Comparison of ENCODE assay signal across 13 mouse cellular contexts in genomic region chr7:72474751-72475150, GRCm38 (mm10).
DNase-seq lines count a peak whose midpoint lies in the region; ATAC-seq and TF ChIP-seq lines count a peak whose summit lies in the region.
"Had no signal": no experiment of that assay in that cellular context is flagged by ENCODE, and none has a peak within 500 bp of the region (broad histone marks: within the 10 kb centered on the region; RNA-seq: fewer than 3 reads in every experiment).

No protein-coding gene starts in this region.

- no peak for TF ChIP-seq CTCF in forebrain, postnatal 0 days (IDR thresholded peaks at IDR 0.05; ENCODE audit: low read depth)

- H3K4me1 ChIP-seq in forebrain, postnatal 0 days (ENCODE audit: insufficient read depth): no peaks in the 10 kb centered on the region
- peaks cover 7% of the 10 kb centered on the region; the same call in 1 of the 2 replicates for H3K4me1 ChIP-seq in forebrain, embryonic 13.5 days
- H3K4me1 ChIP-seq in kidney, embryonic 16.5 days (ENCODE audit: insufficient read depth, low read length): no peaks in the 10 kb centered on the region
- H3K4me1 ChIP-seq: megakaryocyte, embryonic 14.5 days had no signal

- H3K4me2 ChIP-seq in forebrain, postnatal 0 days (ENCODE audit: low read depth): no peak overlapping the region
- no peak overlapping the region for H3K4me2 ChIP-seq in forebrain, embryonic 13.5 days
- H3K4me2 ChIP-seq in kidney, embryonic 16.5 days (replicated peaks; ENCODE audit: low read depth, low read length): no peak overlapping the region

- DNase-seq in forebrain, postnatal 0 days: peak; percentile 69
- DNase-seq in kidney, postnatal 10 days: peak; percentile 60
- DNase-seq in ovary, postnatal 14 days (ENCODE audit: low spot score): peak; percentile 4
- DNase-seq in ovary, postnatal 10 days (ENCODE audit: low spot score): no peak
- peak; percentile 9 for DNase-seq in lung, postnatal 14 days
- no peak for DNase-seq in urinary bladder, postnatal 25 days (ENCODE audit: low spot score)
- DNase-seq: adrenal gland, adult 2 months; kidney, adult 11 months; liver; thymus, postnatal 25 days had no signal

- H3K27ac ChIP-seq in forebrain, postnatal 0 days (ENCODE audit: low read depth, low read length): no peak overlapping the region
- H3K27ac ChIP-seq in forebrain, embryonic 13.5 days: no peak overlapping the region
- H3K27ac ChIP-seq in kidney, embryonic 16.5 days (ENCODE audit: low read length): no peak overlapping the region

- H3K9ac ChIP-seq in forebrain, postnatal 0 days: no peak overlapping the region
- no peak overlapping the region for H3K9ac ChIP-seq in forebrain, embryonic 13.5 days
- H3K9ac ChIP-seq in kidney, embryonic 16.5 days (replicated peaks; ENCODE audit: low read length): no peak overlapping the region

- H3K9me3 ChIP-seq in forebrain, postnatal 0 days (ENCODE audit: low read length): no peaks in the 10 kb centered on the region
- no peaks in the 10 kb centered on the region for H3K9me3 ChIP-seq in forebrain, embryonic 13.5 days (replicated peaks)
- peaks cover 3% of the 10 kb centered on the region; the same call in 1 of the 2 replicates for H3K9me3 ChIP-seq in kidney, embryonic 16.5 days (ENCODE audit: low read length)

- ATAC-seq in forebrain, postnatal 0 days: no peak
- ATAC-seq in forebrain, embryonic 13.5 days: no peak
- no peak for ATAC-seq in kidney, embryonic 16.5 days (ENCODE audit: low FRiP score, low TSS enrichment)

- no peak overlapping the region for H3K4me3 ChIP-seq in forebrain, postnatal 0 days (ENCODE audit: low read depth, low read length)
- H3K4me3 ChIP-seq in forebrain, embryonic 13.5 days: no peak overlapping the region
- no peak overlapping the region for H3K4me3 ChIP-seq in kidney, embryonic 16.5 days (ENCODE audit: low read length)
- H3K4me3 ChIP-seq: megakaryocyte, embryonic 14.5 days had no signal

- H3K36me3 ChIP-seq in forebrain, postnatal 0 days (ENCODE audit: insufficient read depth): no peaks in the 10 kb centered on the region
- H3K36me3 ChIP-seq in forebrain, embryonic 13.5 days (ENCODE audit: poor library complexity, severe bottlenecking): no peaks in the 10 kb centered on the region
- no peaks in the 10 kb centered on the region for H3K36me3 ChIP-seq in kidney, embryonic 16.5 days (ENCODE audit: insufficient read depth, low read length)

- 24% methylated on average over 4 of the region's 4 CpGs for WGBS in forebrain, postnatal 0 days
- 42% methylated on average over 4 of the region's 4 CpGs for whole genome bisulfite sequencing in forebrain, embryonic 13.5 days
- WGBS in kidney, embryonic 16.5 days: 38% methylated on average over 4 of the region's 4 CpGs

- H3K27me3 ChIP-seq in forebrain, postnatal 0 days (ENCODE audit: insufficient read depth, low read length): no peaks in the 10 kb centered on the region
- no peaks in the 10 kb centered on the region for H3K27me3 ChIP-seq in forebrain, embryonic 13.5 days
- H3K27me3 ChIP-seq in kidney, embryonic 16.5 days (ENCODE audit: insufficient read depth, low read length): no peaks in the 10 kb centered on the region
- H3K27me3 ChIP-seq: megakaryocyte, embryonic 14.5 days had no signal

Comparison
In these comparisons a context has a peak if more than half of its experiments do, and no peak if none do; other contexts are left out.
1. DNase-seq: peak in forebrain, postnatal 0 days (single experiment), kidney, postnatal 10 days (single experiment), ovary, postnatal 14 days (single experiment) and lung, postnatal 14 days (single experiment); none in ovary, postnatal 10 days (single experiment) and urinary bladder, postnatal 25 days (single experiment).